Mouse (Mus musculus): Measurements from ENCODE around the gene Marf1. TPM values are rescaled to one million over a fixed set of nuclear protein-coding genes. Genes with fewer than 3 reads are reported as not detected.

Marf1 gene
- polyA plus RNA-seq, 1 experiment = 65.1 TPM

DNA sequence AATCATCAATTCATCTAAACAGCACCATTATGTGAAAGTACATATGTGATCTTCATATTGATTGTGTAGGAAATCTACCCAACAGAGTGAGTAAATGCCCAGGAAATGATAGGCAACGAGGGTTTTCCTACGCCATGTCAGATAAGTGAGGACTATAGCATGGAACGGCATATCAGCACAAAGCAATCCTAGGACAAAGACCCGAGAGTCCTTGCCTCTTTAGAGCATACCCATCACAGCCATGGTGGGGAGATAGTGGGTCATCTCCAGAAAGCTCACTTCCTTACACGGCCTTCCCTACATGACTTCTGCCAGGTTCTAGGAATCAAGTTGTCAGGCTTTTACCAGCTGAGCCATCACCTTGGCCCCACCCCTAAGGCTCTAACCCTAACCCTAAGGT lies 103.3 kb downstream of the Marf1 start:
- TF ChIP-seq POLR2A (IDR thresholded peaks at IDR 0.05; ENCODE audit: insufficient read depth, low read depth, low read length) (no peak), CTCF (IDR thresholded peaks at IDR 0.05; ENCODE audit: insufficient read depth, low read depth, low read length) (no peak)
- Histone ChIP-seq H3K4me1 (ENCODE audit: control insufficient read depth, insufficient read depth, low read length) (no peaks in the 10 kb centered on the region; the same call in 1 of the 2 replicates), H3K27ac (ENCODE audit: insufficient read depth, low read depth, low read length) (no peak overlapping the region), H3K4me3 (ENCODE audit: insufficient read depth, low read depth, low read length) (no peak overlapping the region)
- WGBS = 89% methylated on average over 5 of the region's 5 CpGs

Other genes with a start within 250 kb of the Marf1 start
- 782 TPM in 1 of 2 replicates, not detected in the other for gene 2900011O08Rik, start 176.7 kb downstream of the Marf1 start, polyA plus RNA-seq (2012; ENCODE audit: insufficient read depth, insufficient read length, low replicate concordance, missing spikeins)
- gene Ifitm7, start 176.5 kb downstream of the Marf1 start, polyA plus RNA-seq (2012; ENCODE audit: insufficient read depth, insufficient read length, low replicate concordance, missing spikeins) = not detected in 2 replicates
- gene Nde1, start 76 bp downstream of the Marf1 start, polyA plus RNA-seq (2012; ENCODE audit: insufficient read depth, insufficient read length, low replicate concordance, missing spikeins) = not detected in 2 replicates
- gene Myh11, start 128.0 kb upstream of the Marf1 start, polyA plus RNA-seq (2012; ENCODE audit: insufficient read depth, insufficient read length, low replicate concordance, missing spikeins) = not detected in 2 replicates
- gene Fopnl, start 154.1 kb upstream of the Marf1 start, polyA plus RNA-seq (2012; ENCODE audit: insufficient read depth, insufficient read length, low replicate concordance, missing spikeins) = not detected in 2 replicates
- not detected in 2 replicates for gene Abcc1, start 198.2 kb upstream of the Marf1 start, polyA plus RNA-seq (2012; ENCODE audit: insufficient read depth, insufficient read length, low replicate concordance, missing spikeins)